Mouse (Mus musculus): ENCODE measurements around the gene Stk39. TPM values are rescaled to one million over a fixed set of nuclear protein-coding genes. Genes with fewer than 3 reads are reported as not detected.
A peak's percentile ranks its signal among the peaks of the same experiment; 100 is the strongest.

Gene Stk39
- polyA plus RNA-seq, 1 experiment from 2014 or later, result 11.8 TPM

DNA sequence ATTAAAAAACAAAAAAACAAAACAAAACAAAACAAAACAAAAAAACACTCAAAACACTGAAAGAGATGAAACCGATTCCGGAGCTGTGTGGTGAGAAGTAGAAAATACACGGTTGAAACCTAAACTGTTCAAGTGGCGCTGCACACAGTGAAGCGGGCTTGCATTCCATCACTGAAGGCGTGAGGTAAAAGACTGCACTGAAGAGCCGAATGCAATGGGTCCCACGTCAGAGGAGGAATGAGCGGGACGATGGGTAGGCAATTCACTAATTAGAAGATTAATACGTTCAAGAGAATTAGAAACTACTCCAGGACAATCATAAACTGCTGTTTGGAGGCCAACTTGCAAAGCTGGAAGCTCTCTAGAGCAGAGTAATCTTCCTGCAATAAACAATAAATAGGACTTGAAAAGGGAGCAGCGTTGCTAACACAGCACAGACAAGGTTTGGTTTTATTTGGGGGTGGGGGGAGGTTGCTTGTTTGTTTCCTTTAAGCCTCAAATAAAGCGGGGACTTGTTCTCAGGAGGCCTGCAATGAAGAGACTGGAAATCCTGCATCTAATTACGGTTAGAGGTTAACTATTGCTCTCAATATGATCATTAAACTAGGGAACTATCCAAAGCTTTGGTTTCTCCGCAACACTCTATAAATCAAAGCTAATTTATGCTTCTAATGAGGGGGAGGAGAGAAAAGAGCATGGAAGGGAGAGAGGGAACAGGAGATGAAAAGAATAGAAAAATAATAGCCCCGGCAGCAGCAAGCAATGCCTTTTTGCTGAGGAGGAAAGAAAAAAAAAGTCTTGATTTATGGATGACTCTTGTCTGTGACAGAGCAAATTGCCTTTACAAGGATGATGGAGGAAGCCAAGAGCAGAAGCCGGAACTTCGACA is 67.5 kb downstream of the Stk39 start:
- Histone ChIP-seq H3K36me3 (ENCODE audit: insufficient read depth, low read length) (no peaks in the 10 kb centered on the region), H3K4me2 (replicated peaks; ENCODE audit: low read depth, low read length) (peak overlapping the region; percentile 30), H3K27me3 (replicated peaks; ENCODE audit: insufficient read depth, low read length) (no peaks in the 10 kb centered on the region), H3K4me1 (ENCODE audit: insufficient read depth, low read depth, low read length) (peaks cover 3% of the 10 kb centered on the region; the same call in 1 of the 2 replicates), H3K9ac (replicated peaks; ENCODE audit: low read depth) (no peak overlapping the region), H3K9me3 (ENCODE audit: low read length) (no peaks in the 10 kb centered on the region), H3K27ac (ENCODE audit: low read length) (no peak overlapping the region), H3K4me3 (ENCODE audit: low read depth, low read length) (no peak overlapping the region)
- ATAC-seq (no peak), DNase-seq (ENCODE audit: low spot score) (no peak)
- 55% methylated on average over 18 of the region's 18 CpGs for WGBS
- TF ChIP-seq CTCF (IDR thresholded peaks at IDR 0.05) (no peak), EP300 (IDR thresholded peaks at IDR 0.05) (no peak)

- Histone ChIP-seq H3K4me3 (ENCODE audit: low read depth, low read length) (no peak overlapping the region), H3K27ac (ENCODE audit: low read length) (no peak overlapping the region), H3K27me3 (replicated peaks; ENCODE audit: insufficient read depth, low read length) (no peaks in the 10 kb centered on the region), H3K9me3 (ENCODE audit: low read length) (no peaks in the 10 kb centered on the region), H3K36me3 (ENCODE audit: insufficient read depth, low read length) (0 out of 2 replicates have a peak, but pooled peaks cover 3% of the 10 kb centered on the region), H3K4me1 (ENCODE audit: insufficient read depth, low read depth, low read length) (no peaks in the 10 kb centered on the region), H3K4me2 (replicated peaks; ENCODE audit: low read depth, low read length) (no peak overlapping the region), H3K9ac (replicated peaks; ENCODE audit: low read depth) (no peak overlapping the region)
- TF ChIP-seq CTCF (IDR thresholded peaks at IDR 0.05) (no peak), EP300 (IDR thresholded peaks at IDR 0.05) (no peak)
- no peak for DNase-seq (ENCODE audit: low spot score)
- no peak for ATAC-seq
- WGBS, result 68% methylated on average over 13 of the region's 13 CpGs
Measured at GRCm38 (mm10) chr2:68393611-68394549, 78.2 kb downstream of the Stk39 start.

DNA sequence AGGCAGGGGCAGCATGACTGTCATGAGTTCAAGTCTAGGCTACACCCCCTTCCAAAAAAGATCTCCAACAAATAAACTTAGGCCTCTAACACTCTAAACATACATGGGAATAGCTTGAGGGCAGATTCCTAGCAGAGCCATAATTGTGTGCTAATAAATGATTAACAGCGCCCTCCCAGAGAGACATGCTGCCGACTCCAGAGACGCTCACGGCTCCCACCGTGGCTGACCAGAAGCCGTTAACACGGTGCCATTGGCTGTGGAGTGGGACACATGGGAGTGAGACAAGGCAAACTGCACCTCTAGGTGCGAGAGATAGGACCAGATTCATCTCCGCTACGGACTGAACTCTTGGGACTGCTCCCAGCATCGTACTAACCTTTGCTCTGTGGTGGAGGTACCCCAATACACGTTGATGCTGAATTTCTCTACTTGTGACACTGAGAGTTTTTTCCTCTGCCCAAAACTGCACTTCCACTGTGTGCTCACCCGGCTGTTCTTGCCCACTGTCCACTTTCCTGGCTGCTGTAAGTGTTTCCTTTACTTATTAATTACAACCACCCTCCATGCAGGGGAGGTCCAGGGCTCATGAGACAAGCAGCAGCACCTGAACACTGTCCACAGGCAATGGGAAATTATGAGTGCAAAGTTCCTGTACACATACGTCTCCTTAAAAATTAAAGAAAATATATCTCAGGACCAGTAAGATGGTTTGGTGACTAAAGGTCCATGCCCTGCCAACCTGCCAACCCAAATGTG is 84.1 kb downstream of the Stk39 start:
- Histone ChIP-seq H3K4me2 (replicated peaks; ENCODE audit: low read depth, low read length) (no peak overlapping the region), H3K4me3 (ENCODE audit: low read depth, low read length) (no peak overlapping the region), H3K4me1 (ENCODE audit: insufficient read depth, low read depth, low read length) (no peaks in the 10 kb centered on the region), H3K9ac (replicated peaks; ENCODE audit: low read depth) (no peak overlapping the region), H3K36me3 (ENCODE audit: insufficient read depth, low read length) (0 out of 2 replicates have a peak, but pooled peaks cover 3% of the 10 kb centered on the region), H3K9me3 (ENCODE audit: low read length) (no peaks in the 10 kb centered on the region), H3K27me3 (replicated peaks; ENCODE audit: insufficient read depth, low read length) (no peaks in the 10 kb centered on the region), H3K27ac (ENCODE audit: low read length) (no peak overlapping the region)
- TF ChIP-seq CTCF (IDR thresholded peaks at IDR 0.05) (no peak), EP300 (IDR thresholded peaks at IDR 0.05) (no peak)
- ATAC-seq (no peak), DNase-seq (ENCODE audit: low spot score) (no peak)
- 68% methylated on average over 14 of the region's 14 CpGs for WGBS

DNA sequence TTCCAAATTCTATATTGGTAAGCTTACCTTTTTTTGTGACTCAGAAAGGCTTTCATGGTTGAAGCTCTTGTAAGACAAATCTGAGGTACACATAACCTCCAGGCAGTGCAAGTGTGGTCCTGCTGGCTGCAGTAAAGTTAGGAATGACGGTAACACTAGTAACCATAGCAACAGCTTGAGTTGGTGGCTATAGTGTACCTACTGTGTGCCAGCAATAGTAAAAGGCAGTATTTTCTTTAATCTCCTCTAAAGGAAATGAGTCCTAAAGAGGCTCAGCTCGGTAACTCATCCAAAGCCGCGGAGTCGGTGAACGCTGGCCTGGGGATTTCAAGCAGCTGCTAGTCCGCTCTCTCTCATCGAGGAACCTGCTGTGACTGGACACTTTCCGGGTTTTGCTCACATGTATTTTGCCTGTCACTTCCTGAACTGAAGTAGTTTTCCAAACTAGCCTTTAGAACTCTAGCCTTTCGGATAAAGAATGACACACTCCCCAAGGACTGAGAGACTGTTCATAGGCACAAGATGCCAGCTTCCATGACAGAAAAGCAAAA is 85.7 kb downstream of the Stk39 start:
- ATAC-seq, result no peak
- DNase-seq (ENCODE audit: low spot score), result no peak
- Histone ChIP-seq H3K36me3 (ENCODE audit: insufficient read depth, low read length) (0 out of 2 replicates have a peak, but pooled peaks cover 3% of the 10 kb centered on the region), H3K27me3 (replicated peaks; ENCODE audit: insufficient read depth, low read length) (no peaks in the 10 kb centered on the region), H3K4me1 (ENCODE audit: insufficient read depth, low read depth, low read length) (peaks cover 3% of the 10 kb centered on the region; the same call in 1 of the 2 replicates), H3K9ac (replicated peaks; ENCODE audit: low read depth) (no peak overlapping the region), H3K9me3 (ENCODE audit: low read length) (no peaks in the 10 kb centered on the region), H3K4me3 (ENCODE audit: low read depth, low read length) (no peak overlapping the region), H3K4me2 (replicated peaks; ENCODE audit: low read depth, low read length) (no peak overlapping the region), H3K27ac (ENCODE audit: low read length) (no peak overlapping the region)
- no peak for TF ChIP-seq EP300 (IDR thresholded peaks at IDR 0.05)
- no peak for TF ChIP-seq CTCF (IDR thresholded peaks at IDR 0.05)
- 76% methylated on average over 10 of the region's 10 CpGs for WGBS

GRCm38 (mm10) chr2:68385654-68386312 is 86.3 kb downstream of the Stk39 start:
- Histone ChIP-seq H3K4me2 (replicated peaks; ENCODE audit: low read depth, low read length) (no peak overlapping the region), H3K27ac (ENCODE audit: low read length) (no peak overlapping the region)
- ATAC-seq, result no peak

More at GRCm38 (mm10) chr2:68385654-68386312, 86.3 kb downstream of the Stk39 start:
- no peaks in the 10 kb centered on the region for H3K27me3 ChIP-seq (replicated peaks; ENCODE audit: insufficient read depth, low read length)
- 0 out of 2 replicates have a peak, but pooled peaks cover 3% of the 10 kb centered on the region for H3K36me3 ChIP-seq (ENCODE audit: insufficient read depth, low read length)
- no peaks in the 10 kb centered on the region for H3K9me3 ChIP-seq (ENCODE audit: low read length)
- no peak overlapping the region for H3K4me3 ChIP-seq (ENCODE audit: low read depth, low read length)
- H3K9ac ChIP-seq (replicated peaks; ENCODE audit: low read depth), result no peak overlapping the region
- WGBS, result 67% methylated on average over 9 of the region's 9 CpGs
- no peak for TF ChIP-seq CTCF (IDR thresholded peaks at IDR 0.05)
- TF ChIP-seq EP300 (IDR thresholded peaks at IDR 0.05), result no peak
- no peak for DNase-seq (ENCODE audit: low spot score)
- H3K4me1 ChIP-seq (ENCODE audit: insufficient read depth, low read depth, low read length), result peaks cover 3% of the 10 kb centered on the region; the same call in 1 of the 2 replicates

Data from lung, postnatal 0 days (tissue).